ENCODE assay signal across 24 mouse cellular contexts in the genomic region with DNA sequence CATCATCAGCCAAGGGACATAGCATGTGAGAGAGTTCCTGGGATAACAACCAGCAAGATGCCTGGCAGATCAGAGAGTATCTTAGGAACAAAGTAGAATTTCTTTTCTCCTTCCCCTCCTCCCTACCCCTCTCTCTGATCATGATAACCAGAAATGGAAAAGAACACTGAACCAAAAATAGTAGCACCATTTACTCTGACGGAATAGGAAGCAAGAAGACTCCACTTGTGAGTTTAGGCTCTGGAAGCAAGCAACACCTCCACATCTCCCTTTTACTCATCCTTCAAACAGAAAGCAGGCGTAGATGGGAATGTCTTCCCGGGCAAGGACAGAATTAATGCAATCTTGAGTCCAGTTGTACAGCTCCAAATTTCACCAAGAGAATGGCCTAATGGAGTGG. TPM values are rescaled to one million over a fixed set of nuclear protein-coding genes. Genes with fewer than 3 reads are reported as not detected.
A peak's percentile ranks its signal among the peaks of the same experiment; 100 is the strongest.
DNase-seq lines count a peak whose midpoint lies in the region; ATAC-seq and TF ChIP-seq lines count a peak whose summit lies in the region.
"Had no signal": no experiment of that assay in that cellular context is flagged by ENCODE, and none has a peak within 500 bp of the region (broad histone marks: within the 10 kb centered on the region; RNA-seq: fewer than 3 reads in every experiment).

No protein-coding gene starts in this region.

- H3K4me3 ChIP-seq in forebrain, embryonic 11.5 days (ENCODE audit: low read depth, low read length), result no peak overlapping the region
- no peak overlapping the region for H3K4me3 ChIP-seq in forebrain, embryonic 16.5 days (replicated peaks; ENCODE audit: low read length)
- no peak overlapping the region for H3K4me3 ChIP-seq in left cerebral cortex, adult 2 months
- H3K4me3 ChIP-seq in heart, embryonic 10.5 days, result no peak overlapping the region
- H3K4me3 ChIP-seq: embryonic facial prominence, embryonic 13.5 days; forebrain, embryonic 13.5 days; heart, embryonic 15.5 days; hindbrain, embryonic 10.5 days had no signal

- TF ChIP-seq CTCF in left cerebral cortex, adult 2 months (IDR thresholded peaks at IDR 0.05), result no peak

- H3K4me1 ChIP-seq in forebrain, embryonic 11.5 days (replicated peaks; ENCODE audit: control insufficient read depth, insufficient read depth, low read length), result no peaks in the 10 kb centered on the region
- H3K4me1 ChIP-seq in forebrain, embryonic 16.5 days (replicated peaks; ENCODE audit: control insufficient read depth, insufficient read depth, low read length), result 0 out of 2 replicates have a peak, but pooled peaks cover 3% of the 10 kb centered on the region
- peaks cover 20% of the 10 kb centered on the region for H3K4me1 ChIP-seq in heart, embryonic 10.5 days
- H3K4me1 ChIP-seq: forebrain, embryonic 13.5 days; hindbrain, embryonic 10.5 days had no signal

- DNase-seq in forebrain, embryonic 11.5 days (ENCODE audit: low spot score), result peak; percentile 23
- peak; percentile 47 for DNase-seq in left cerebral cortex, adult 11 months (ENCODE audit: low spot score)
- no peak for DNase-seq in left cerebral cortex, adult 2 months (ENCODE audit: extremely low spot score in 1 of 2, low spot score in 2 of 2)
- peak; percentile 29 to 57 for DNase-seq in right cerebral cortex, adult 2 months (ENCODE audit: low spot score in 2 of 2)
- no peak for DNase-seq in right cerebral cortex, postnatal 25 days
- DNase-seq in MN1 (ENCODE audit: low spot score), result no peak
- DNase-seq in heart, embryonic 10.5 days (ENCODE audit: low spot score), result no peak
- DNase-seq: adrenal gland, postnatal 14 days; B cell, adult 2 months; cerebellum, adult 18-20 months; cerebellum, adult 9-11 months; cerebellum, postnatal 36 days; gastrocnemius, postnatal 36 days; heart, adult 18-20 months; heart, postnatal 14 days had no signal

- H3K9me3 ChIP-seq in forebrain, embryonic 11.5 days (ENCODE audit: control insufficient read depth, low read length), result no peaks in the 10 kb centered on the region
- no peaks in the 10 kb centered on the region for H3K9me3 ChIP-seq in forebrain, embryonic 16.5 days (ENCODE audit: control insufficient read depth, low read length)
- no peaks in the 10 kb centered on the region for H3K9me3 ChIP-seq in heart, embryonic 10.5 days
- H3K9me3 ChIP-seq: embryonic facial prominence, embryonic 13.5 days; forebrain, embryonic 13.5 days; G1E; heart, embryonic 15.5 days; hindbrain, embryonic 10.5 days had no signal

- intact Hi-C loops in left cerebral cortex, adult 2 months (cut with DNase I), result loop anchor here (2.0 to 5.0 kb wide), 2 partner anchors 156 to 715 kb away; no protein-coding TSS in a partner anchor

- no peaks in the 10 kb centered on the region for H3K36me3 ChIP-seq in forebrain, embryonic 11.5 days (ENCODE audit: control insufficient read depth, insufficient read depth, low read length)
- H3K36me3 ChIP-seq in forebrain, embryonic 16.5 days (ENCODE audit: control insufficient read depth, insufficient read depth), result no peaks in the 10 kb centered on the region
- no peaks in the 10 kb centered on the region for H3K36me3 ChIP-seq in heart, embryonic 10.5 days
- H3K36me3 ChIP-seq: embryonic facial prominence, embryonic 13.5 days; G1E; heart, embryonic 15.5 days; hindbrain, embryonic 10.5 days had no signal

- H3K4me2 ChIP-seq in forebrain, embryonic 11.5 days (ENCODE audit: low read depth, low read length, severe bottlenecking), result no peak overlapping the region
- H3K4me2 ChIP-seq in forebrain, embryonic 16.5 days (ENCODE audit: low read length), result no peak overlapping the region
- H3K4me2 ChIP-seq: embryonic facial prominence, embryonic 13.5 days; forebrain, embryonic 13.5 days; heart, embryonic 11.5 days; heart, embryonic 15.5 days; hindbrain, embryonic 14.5 days had no signal

- H3K27ac ChIP-seq in forebrain, embryonic 11.5 days (ENCODE audit: low read depth, low read length), result no peak overlapping the region
- no peak overlapping the region for H3K27ac ChIP-seq in forebrain, embryonic 16.5 days (ENCODE audit: low read length)
- H3K27ac ChIP-seq in left cerebral cortex, adult 2 months, result no peak overlapping the region
- H3K27ac ChIP-seq in heart, embryonic 10.5 days, result no peak overlapping the region
- H3K27ac ChIP-seq: embryonic facial prominence, embryonic 13.5 days; forebrain, embryonic 13.5 days; heart, embryonic 15.5 days; hindbrain, embryonic 10.5 days; hindbrain, embryonic 14.5 days had no signal

- no peaks in the 10 kb centered on the region for H3K27me3 ChIP-seq in forebrain, embryonic 11.5 days (ENCODE audit: control insufficient read depth, insufficient read depth, low read length)
- H3K27me3 ChIP-seq in forebrain, embryonic 16.5 days (replicated peaks; ENCODE audit: control insufficient read depth, insufficient read depth, low read length), result no peaks in the 10 kb centered on the region
- H3K27me3 ChIP-seq in heart, embryonic 10.5 days (ENCODE audit: insufficient read depth, poor library complexity, severe bottlenecking), result no peaks in the 10 kb centered on the region
- H3K27me3 ChIP-seq: embryonic facial prominence, embryonic 13.5 days; forebrain, embryonic 13.5 days; heart, embryonic 15.5 days had no signal

- H3K9ac ChIP-seq in forebrain, embryonic 11.5 days (ENCODE audit: low read length), result no peak overlapping the region
- no peak overlapping the region for H3K9ac ChIP-seq in forebrain, embryonic 16.5 days (replicated peaks; ENCODE audit: low read depth, low read length)
- H3K9ac ChIP-seq: embryonic facial prominence, embryonic 13.5 days; forebrain, embryonic 13.5 days; heart, embryonic 15.5 days; hindbrain, embryonic 14.5 days had no signal

- WGBS in forebrain, embryonic 11.5 days, result 89% methylated on average over 3 of the region's 3 CpGs
- WGBS in forebrain, embryonic 16.5 days, result 88% methylated on average over 3 of the region's 3 CpGs
- 59% methylated on average over 3 of the region's 3 CpGs for WGBS in heart, embryonic 10.5 days

- no peak for ATAC-seq in forebrain, embryonic 11.5 days (replicated peaks; ENCODE audit: low FRiP score)
- ATAC-seq in forebrain, embryonic 16.5 days, result no peak
- ATAC-seq: CD4-positive, CD25-positive, alpha-beta regulatory T cell, adult 4 months; forebrain, embryonic 13.5 days had no signal

RNA-seq across cellular contexts. Expression of gene Stmnd1, which starts 19.8 kb away (rescaled TPM):
- polyA plus RNA-seq in forebrain, embryonic 11.5 days (2014; fragmentation: Nextera tagmentation; extraction: Ambion mirVana), result not detected in 2 replicates
- polyA plus RNA-seq in forebrain, embryonic 16.5 days (2015; fragmentation: Nextera tagmentation; extraction: Ambion mirVana), result 0.17 TPM in 1 of 2 replicates, not detected in the other
- not detected for total RNA-seq in left cerebral cortex, adult 2 months (2021)
- polyA plus RNA-seq in heart, embryonic 10.5 days (2016; fragmentation: Nextera tagmentation; extraction: Ambion mirVana), result 0.25 and 0.44 TPM in 2 replicates
- total RNA-seq: adrenal gland, postnatal 14 days; G1E had no signal
- polyA plus RNA-seq: CD4-positive, CD25-positive, alpha-beta regulatory T cell, adult 4 months; embryonic facial prominence, embryonic 13.5 days; forebrain, embryonic 13.5 days; G1E; hindbrain, embryonic 10.5 days had no signal

Comparison
In these comparisons a context has a peak if more than half of its experiments do, and no peak if none do; other contexts are left out.
1. DNase-seq: peak in forebrain, embryonic 11.5 days (single experiment), left cerebral cortex, adult 11 months (single experiment) and right cerebral cortex, adult 2 months (2 of 2); none in left cerebral cortex, adult 2 months (0 of 2), right cerebral cortex, postnatal 25 days (single experiment), MN1 (single experiment) and heart, embryonic 10.5 days (single experiment).